Mouse (Mus musculus): ENCODE measurements around the gene Fam151a.

GRCm38 (mm10) chr4:106700798-106701197, 32.9 kb upstream of the Fam151a start:
- TF ChIP-seq POLR2A (IDR thresholded peaks at IDR 0.05; ENCODE audit: low read depth, low read length) (no peak), CTCF (IDR thresholded peaks at IDR 0.05; ENCODE audit: extremely low read depth, insufficient read length, insufficient replicate concordance, low read depth, low read length) (no peak)

Data from small intestine, adult 2 months (tissue).